Mouse (Mus musculus) stomach, embryonic 16.5 days (tissue): ENCODE data around the gene Umps. TPM values are rescaled to one million over a fixed set of nuclear protein-coding genes. Genes with fewer than 3 reads are reported as not detected.
A peak's percentile ranks its signal among the peaks of the same experiment; 100 is the strongest.

Experiments
- ATAC-seq: fragments of 200-750 bp; cut with Nextera tagmentation; 2 replicates; pipeline ENCODE4 v1.8.0; 2017; ENCODE audit warnings: moderate number of reproducible peaks, moderate TSS enrichment; ENCODE audit not compliant: insufficient read depth, low FRiP score
- H3K27ac ChIP-seq: fragments of 300-500 bp; sonication (generic); 2 replicates; pipeline ENCODE4 v1.5.1; 2014; ENCODE audit warnings: low read length
- H3K27me3 ChIP-seq: fragments of 300-500 bp; sonication (generic); 2 replicates; pipeline ENCODE4 v1.6.1; 2014; ENCODE audit warnings: low read length, control low read depth, mixed read lengths; ENCODE audit not compliant: control insufficient read depth, insufficient read depth
- H3K36me3 ChIP-seq: fragments of 300-500 bp; sonication (generic); 2 replicates; pipeline ENCODE4 v1.6.1; 2014; ENCODE audit warnings: low read length; ENCODE audit not compliant: control insufficient read depth, insufficient read depth
- H3K4me1 ChIP-seq: fragments of 300-500 bp; sonication (generic); 2 replicates; pipeline ENCODE4 v1.6.1; 2014; ENCODE audit warnings: low read length, control low read depth, mixed read lengths; ENCODE audit not compliant: control insufficient read depth, insufficient read depth
- H3K4me2 ChIP-seq: fragments of 300-500 bp; sonication (generic); 2 replicates; pipeline ENCODE4 v1.6.1; 2014; ENCODE audit warnings: low read depth, low read length, mixed read lengths
- H3K4me3 ChIP-seq: fragments of 300-500 bp; sonication (generic); replicated peaks from 2 replicates; pipeline ENCODE4 v1.5.1; 2014; ENCODE audit warnings: mild to moderate bottlenecking, low read length
- H3K9ac ChIP-seq: fragments of 300-500 bp; sonication (generic); 2 replicates; pipeline ENCODE4 v1.6.1; 2014; ENCODE audit warnings: low read length
- H3K9me3 ChIP-seq: fragments of 300-500 bp; sonication (generic); replicated peaks from 2 replicates; pipeline ENCODE4 v1.6.1; 2016; ENCODE audit warnings: low read length, control low read depth; ENCODE audit not compliant: control insufficient read depth
- WGBS: fragments of 180-500 bp; shearing (Covaris S2); extraction: QIAGEN DNeasy Blood & Tissue Kit; methylation state at CpG from one replicate; pipeline ENCODE4 v1.1.7; 2014; 5-methylcytosine and 5-hydroxymethylcytosine counted together
- polyA plus RNA-seq: library from polyadenylated mRNA; unstranded; fragments of >200 nt; fragmentation: Nextera tagmentation; extraction: Ambion mirVana; gene quantifications from 2 replicates; pipeline ENCODE4 v1.2.1, GENCODE M21; 2015

Umps gene
- polyA plus RNA-seq, 1 experiment from 2014 or later, result 54.5 TPM

- WGBS, result 65% methylated on average over 17 of the region's 17 CpGs
- H3K27me3 ChIP-seq, result no peaks in the 10 kb centered on the region
- peaks cover 29% of the 10 kb centered on the region for H3K4me1 ChIP-seq
- peak overlapping the region; percentile 28; the same call in 1 of the 2 replicates for H3K9ac ChIP-seq
- no peaks in the 10 kb centered on the region for H3K9me3 ChIP-seq
- no peak overlapping the region for H3K4me3 ChIP-seq
- no peaks in the 10 kb centered on the region for H3K36me3 ChIP-seq
- H3K27ac ChIP-seq, result peak overlapping the region; percentile 83
- no peak overlapping the region for H3K4me2 ChIP-seq
- peak; percentile 63; the same call in 1 of the 2 replicates for ATAC-seq
Measured at GRCm38 (mm10) chr16:33947664-33948571, 18.9 kb downstream of the Umps start.

- Histone ChIP-seq H3K36me3 (no peaks in the 10 kb centered on the region), H3K4me1 (peaks cover 47% of the 10 kb centered on the region), H3K9me3 (no peaks in the 10 kb centered on the region), H3K9ac (no peak overlapping the region), H3K27me3 (no peaks in the 10 kb centered on the region), H3K4me3 (no peak overlapping the region), H3K27ac (no peak overlapping the region), H3K4me2 (no peak overlapping the region)
- ATAC-seq, result no peak
- WGBS, result 67% methylated on average over 7 of the region's 7 CpGs
Measured at GRCm38 (mm10) chr16:33946021-33946420, 20.8 kb downstream of the Umps start.

GRCm38 (mm10) chr16:33944772-33945171 lies 22.1 kb downstream of the Umps start:
- no peaks in the 10 kb centered on the region for H3K27me3 ChIP-seq
- no peak overlapping the region for H3K9ac ChIP-seq
- H3K4me2 ChIP-seq, result no peak overlapping the region
- H3K4me3 ChIP-seq, result no peak overlapping the region
- WGBS, result 17% methylated on average over 6 of the region's 6 CpGs
- H3K27ac ChIP-seq, result 0 out of 2 replicates have a peak overlapping the region, but pooled peaks have one; percentile 51
- no peaks in the 10 kb centered on the region for H3K36me3 ChIP-seq
- H3K9me3 ChIP-seq, result no peaks in the 10 kb centered on the region
- H3K4me1 ChIP-seq, result peaks cover 59% of the 10 kb centered on the region
- no peak for ATAC-seq

GRCm38 (mm10) chr16:33944126-33944525 lies 22.7 kb downstream of the Umps start:
- no peak for ATAC-seq
- WGBS, result 82% methylated on average over 4 of the region's 4 CpGs

GRCm38 (mm10) chr16:33943388-33943787 lies 23.4 kb downstream of the Umps start:
- H3K4me1 ChIP-seq, result peaks cover 72% of the 10 kb centered on the region
- WGBS, result 92% methylated on average over 6 of the region's 6 CpGs
- H3K27ac ChIP-seq, result no peak overlapping the region

More at GRCm38 (mm10) chr16:33944126-33944525, 22.7 kb downstream of the Umps start:
- H3K9ac ChIP-seq, result no peak overlapping the region; the same call in 1 of the 2 replicates
- no peaks in the 10 kb centered on the region for H3K36me3 ChIP-seq
- no peaks in the 10 kb centered on the region for H3K27me3 ChIP-seq
- no peaks in the 10 kb centered on the region for H3K9me3 ChIP-seq
- H3K4me3 ChIP-seq, result no peak overlapping the region
- no peak overlapping the region for H3K27ac ChIP-seq
- H3K4me2 ChIP-seq, result no peak overlapping the region
- peaks cover 65% of the 10 kb centered on the region for H3K4me1 ChIP-seq

GRCm38 (mm10) chr16:33942341-33942740 lies 24.5 kb downstream of the Umps start:
- Histone ChIP-seq H3K27me3 (no peaks in the 10 kb centered on the region), H3K9ac (0 out of 2 replicates have a peak overlapping the region, but pooled peaks have one; percentile 2), H3K27ac (no peak overlapping the region; the same call in 1 of the 2 replicates), H3K4me2 (0 out of 2 replicates have a peak overlapping the region, but pooled peaks have one; percentile 16), H3K36me3 (no peaks in the 10 kb centered on the region), H3K9me3 (no peaks in the 10 kb centered on the region), H3K4me3 (no peak overlapping the region), H3K4me1 (peaks cover 77% of the 10 kb centered on the region)
- 44% methylated on average over 11 of the region's 11 CpGs for WGBS
- ATAC-seq, result no peak

More at GRCm38 (mm10) chr16:33943388-33943787, 23.4 kb downstream of the Umps start:
- H3K4me2 ChIP-seq, result no peak overlapping the region
- H3K36me3 ChIP-seq, result no peaks in the 10 kb centered on the region
- ATAC-seq, result no peak
- no peaks in the 10 kb centered on the region for H3K27me3 ChIP-seq
- H3K9ac ChIP-seq, result no peak overlapping the region
- H3K9me3 ChIP-seq, result no peaks in the 10 kb centered on the region
- no peak overlapping the region for H3K4me3 ChIP-seq

- ATAC-seq, result peak; percentile 37; the same call in 1 of the 2 replicates
- H3K9ac ChIP-seq, result no peak overlapping the region
- peak overlapping the region; percentile 53 for H3K27ac ChIP-seq
- peaks cover 72% of the 10 kb centered on the region for H3K4me1 ChIP-seq
- no peaks in the 10 kb centered on the region for H3K9me3 ChIP-seq
- no peaks in the 10 kb centered on the region for H3K36me3 ChIP-seq
- 26% methylated on average over 11 of the region's 11 CpGs for WGBS
- no peak overlapping the region for H3K4me2 ChIP-seq
- H3K27me3 ChIP-seq, result no peaks in the 10 kb centered on the region
- H3K4me3 ChIP-seq, result no peak overlapping the region
Measured at GRCm38 (mm10) chr16:33941271-33941781, 25.5 kb downstream of the Umps start.

GRCm38 (mm10) chr16:33940095-33940494 lies 26.7 kb downstream of the Umps start:
- Histone ChIP-seq H3K27me3 (no peaks in the 10 kb centered on the region), H3K27ac (peak overlapping the region; percentile 22), H3K9ac (no peak overlapping the region), H3K9me3 (no peaks in the 10 kb centered on the region), H3K4me1 (peaks cover 66% of the 10 kb centered on the region), H3K36me3 (no peaks in the 10 kb centered on the region), H3K4me3 (no peak overlapping the region), H3K4me2 (no peak overlapping the region)
- ATAC-seq, result no peak
- 71% methylated on average over 5 of the region's 5 CpGs for WGBS

- peak overlapping the region; percentile 22 for H3K27ac ChIP-seq
- no peak overlapping the region for H3K4me2 ChIP-seq
- no peaks in the 10 kb centered on the region for H3K36me3 ChIP-seq
- 41% methylated on average over 9 of the region's 9 CpGs for WGBS
- H3K27me3 ChIP-seq, result no peaks in the 10 kb centered on the region
- no peak overlapping the region for H3K4me3 ChIP-seq
- H3K9me3 ChIP-seq, result no peaks in the 10 kb centered on the region
- no peak for ATAC-seq
- peaks cover 66% of the 10 kb centered on the region for H3K4me1 ChIP-seq
- no peak overlapping the region for H3K9ac ChIP-seq
Measured at GRCm38 (mm10) chr16:33939636-33940035, 27.2 kb downstream of the Umps start.
